Mouse (Mus musculus) neural tube, embryonic 15.5 days (tissue): ENCODE measurements around the gene Hspa12a. TPM values are rescaled to one million over a fixed set of nuclear protein-coding genes. Genes with fewer than 3 reads are reported as not detected.

Experiments
- ATAC-seq: fragments of 200-750 bp; cut with Nextera tagmentation; 2 replicates; pipeline ENCODE4 v1.8.0; 2017; ENCODE audit warnings: mild to moderate bottlenecking, moderate TSS enrichment, moderate library complexity; ENCODE audit not compliant: low FRiP score
- H3K27ac ChIP-seq: fragments of 300-500 bp; sonication (generic); replicated peaks from 2 replicates; pipeline ENCODE4 v1.5.1; 2015; ENCODE audit warnings: mild to moderate bottlenecking, inconsistent platforms
- H3K27me3 ChIP-seq: fragments of 300-500 bp; sonication (generic); replicated peaks from 2 replicates; pipeline ENCODE4 v1.6.1; 2015; ENCODE audit warnings: inconsistent platforms
- H3K36me3 ChIP-seq: fragments of 300-500 bp; sonication (generic); 2 replicates; pipeline ENCODE4 v1.6.1; 2015; ENCODE audit warnings: inconsistent platforms
- H3K4me1 ChIP-seq: fragments of 300-500 bp; sonication (generic); 2 replicates; pipeline ENCODE4 v1.6.1; 2015; ENCODE audit warnings: inconsistent platforms
- H3K4me2 ChIP-seq: fragments of 300-500 bp; sonication (generic); 2 replicates; pipeline ENCODE4 v1.6.1; 2015; ENCODE audit warnings: inconsistent platforms, mild to moderate bottlenecking, moderate library complexity
- H3K4me3 ChIP-seq: fragments of 300-500 bp; sonication (generic); replicated peaks from 2 replicates; pipeline ENCODE4 v1.5.1; 2015; ENCODE audit warnings: mild to moderate bottlenecking, inconsistent platforms
- H3K9ac ChIP-seq: fragments of 300-500 bp; sonication (generic); replicated peaks from 2 replicates; pipeline ENCODE4 v1.6.1; 2015; ENCODE audit warnings: mild to moderate bottlenecking, inconsistent platforms
- H3K9me3 ChIP-seq: fragments of 300-500 bp; sonication (generic); replicated peaks from 2 replicates; pipeline ENCODE4 v1.6.1; 2016; ENCODE audit warnings: inconsistent platforms
- WGBS: fragments of 180-500 bp; shearing (Covaris S2); methylation state at CpG from one replicate; pipeline ENCODE4 v1.1.7; 2015; ENCODE audit warnings: mixed read lengths; 5-methylcytosine and 5-hydroxymethylcytosine counted together
- polyA plus RNA-seq: library from polyadenylated mRNA; unstranded; fragments of >200 nt; fragmentation: Nextera tagmentation; extraction: Ambion mirVana; gene quantifications from 2 replicates; pipeline ENCODE4 v1.2.1, GENCODE M21; 2015

Gene Hspa12a
- polyA plus RNA-seq, 1 experiment from 2014 or later, result 72.7 TPM

GRCm38 (mm10) chr19:58815179-58815922 is 128.1 kb downstream of the Hspa12a start:
- H3K9me3 ChIP-seq, result no peaks in the 10 kb centered on the region
- H3K27me3 ChIP-seq, result no peaks in the 10 kb centered on the region
- ATAC-seq, result no peak
- no peaks in the 10 kb centered on the region for H3K4me1 ChIP-seq
- peaks cover 15% of the 10 kb centered on the region for H3K36me3 ChIP-seq
- H3K4me2 ChIP-seq, result no peak overlapping the region
- no peak overlapping the region for H3K27ac ChIP-seq
- WGBS, result 79% methylated on average over 13 of the region's 13 CpGs
- no peak overlapping the region for H3K9ac ChIP-seq
- no peak overlapping the region for H3K4me3 ChIP-seq

GRCm38 (mm10) chr19:58810536-58810935 is 132.9 kb downstream of the Hspa12a start:
- no peak overlapping the region for H3K27ac ChIP-seq
- H3K27me3 ChIP-seq, result no peaks in the 10 kb centered on the region
- H3K9ac ChIP-seq, result no peak overlapping the region
- WGBS, result 79% methylated on average over 5 of the region's 5 CpGs
- peaks cover 4% of the 10 kb centered on the region; the same call in 1 of the 2 replicates for H3K36me3 ChIP-seq
- H3K4me1 ChIP-seq, result peaks cover 11% of the 10 kb centered on the region; the same call in 1 of the 2 replicates
- no peak overlapping the region for H3K4me2 ChIP-seq
- H3K4me3 ChIP-seq, result no peak overlapping the region
- H3K9me3 ChIP-seq, result no peaks in the 10 kb centered on the region
- no peak for ATAC-seq

- H3K9ac ChIP-seq, result no peak overlapping the region
- no peaks in the 10 kb centered on the region for H3K27me3 ChIP-seq
- H3K9me3 ChIP-seq, result no peaks in the 10 kb centered on the region
- peaks cover 12% of the 10 kb centered on the region; the same call in 1 of the 2 replicates for H3K36me3 ChIP-seq
- H3K4me3 ChIP-seq, result no peak overlapping the region
- H3K4me2 ChIP-seq, result no peak overlapping the region
- H3K27ac ChIP-seq, result no peak overlapping the region
- 84% methylated on average over 6 of the region's 6 CpGs for WGBS
- H3K4me1 ChIP-seq, result peaks cover 11% of the 10 kb centered on the region; the same call in 1 of the 2 replicates
- no peak for ATAC-seq
These were observed 134.6 kb downstream of the Hspa12a start for GRCm38 (mm10) chr19:58808864-58809263.

DNA sequence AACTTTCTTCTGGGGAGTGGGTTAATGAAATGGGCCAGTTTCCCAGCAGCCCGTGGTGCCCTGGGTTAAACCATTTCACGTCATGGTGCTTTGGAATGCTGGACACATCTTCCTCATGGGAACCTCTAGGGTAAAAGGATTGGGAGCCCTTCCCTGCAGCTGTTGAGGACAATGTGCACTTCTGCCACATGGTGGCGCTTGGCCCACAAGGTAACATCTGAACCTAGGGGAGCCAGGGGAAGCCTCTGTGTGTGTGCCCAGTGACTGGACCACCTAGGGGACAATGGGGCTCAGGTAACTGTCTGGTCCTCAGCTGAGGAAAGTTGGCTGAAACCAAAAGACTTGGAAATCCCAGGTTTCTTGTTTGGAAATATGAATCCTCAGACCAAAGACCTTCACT is 137.1 kb downstream of the Hspa12a start:
- no peaks in the 10 kb centered on the region for H3K27me3 ChIP-seq
- peaks cover 11% of the 10 kb centered on the region; the same call in 1 of the 2 replicates for H3K4me1 ChIP-seq
- H3K36me3 ChIP-seq, result peaks cover 26% of the 10 kb centered on the region
- H3K27ac ChIP-seq, result no peak overlapping the region
- H3K4me3 ChIP-seq, result no peak overlapping the region
- WGBS, result 7% methylated on average over 3 of the region's 3 CpGs
- no peak overlapping the region for H3K4me2 ChIP-seq
- H3K9me3 ChIP-seq, result no peaks in the 10 kb centered on the region
- no peak overlapping the region for H3K9ac ChIP-seq
- ATAC-seq, result peak; percentile 74; the same call in 1 of the 2 replicates

GRCm38 (mm10) chr19:58805191-58805779 is 138.2 kb downstream of the Hspa12a start:
- no peak overlapping the region for H3K9ac ChIP-seq
- no peak for ATAC-seq
- 78% methylated on average over 9 of the region's 9 CpGs for WGBS

DNA sequence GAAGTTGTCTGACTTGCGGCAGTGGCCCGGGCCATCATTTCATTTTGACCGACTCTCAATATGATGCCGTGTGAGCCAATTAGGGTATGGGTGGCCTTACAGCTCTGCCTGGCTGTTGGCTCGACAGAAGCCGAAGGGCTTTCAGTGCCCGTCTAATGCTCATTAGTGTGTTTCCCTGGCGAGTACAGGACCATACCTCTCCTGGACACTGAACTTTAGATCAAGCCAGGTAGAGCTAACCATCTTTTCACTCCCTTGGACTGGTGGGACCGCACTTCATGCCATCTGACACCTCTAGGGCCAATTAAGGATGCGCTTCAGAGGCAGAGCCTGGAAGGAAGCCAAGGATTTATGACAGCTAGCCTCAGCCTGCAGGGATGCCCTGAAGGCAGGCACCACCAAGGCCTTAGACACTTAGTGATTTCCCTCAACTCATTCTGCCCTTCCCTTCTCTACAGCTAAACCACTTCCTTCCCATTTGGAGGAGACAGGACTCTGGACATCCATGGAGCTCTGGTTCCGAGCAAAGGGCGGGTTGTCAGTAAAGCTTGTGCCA is 148.3 kb downstream of the Hspa12a start:
- WGBS, result 58% methylated on average over 12 of the region's 12 CpGs
- Histone ChIP-seq H3K27ac (no peak overlapping the region), H3K9me3 (no peaks in the 10 kb centered on the region), H3K27me3 (no peaks in the 10 kb centered on the region), H3K36me3 (peaks cover 27% of the 10 kb centered on the region), H3K4me1 (0 out of 2 replicates have a peak, but pooled peaks cover 4% of the 10 kb centered on the region), H3K9ac (no peak overlapping the region), H3K4me3 (no peak overlapping the region), H3K4me2 (no peak overlapping the region)
- ATAC-seq, result no peak

More at GRCm38 (mm10) chr19:58805191-58805779, 138.2 kb downstream of the Hspa12a start:
- no peaks in the 10 kb centered on the region for H3K27me3 ChIP-seq
- no peak overlapping the region for H3K27ac ChIP-seq
- no peak overlapping the region for H3K4me3 ChIP-seq
- H3K4me2 ChIP-seq, result no peak overlapping the region
- H3K9me3 ChIP-seq, result no peaks in the 10 kb centered on the region
- H3K4me1 ChIP-seq, result peaks cover 11% of the 10 kb centered on the region; the same call in 1 of the 2 replicates
- H3K36me3 ChIP-seq, result peaks cover 35% of the 10 kb centered on the region

DNA sequence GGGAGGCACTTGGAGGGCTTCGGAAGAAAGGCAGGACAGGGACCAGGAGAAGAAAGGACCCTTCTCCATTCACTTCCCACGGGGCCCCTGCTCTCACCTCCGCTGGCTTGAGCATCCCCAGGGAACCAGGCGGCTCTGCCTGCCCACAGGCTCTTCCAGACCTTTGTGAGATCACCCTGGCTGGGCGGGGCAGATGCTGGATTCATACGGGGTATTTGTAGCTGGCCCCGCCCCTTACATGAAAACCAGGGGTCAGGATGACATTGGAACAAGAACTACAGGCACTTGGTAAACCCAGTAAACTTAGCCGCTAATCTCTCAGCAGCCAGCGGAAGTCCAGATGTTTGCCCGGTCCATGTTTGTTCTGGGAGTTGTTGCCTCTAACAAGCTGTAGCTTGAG is 149.2 kb downstream of the Hspa12a start, which contains the start of gene 1700019N19Rik:
1700019N19Rik (minus strand) TSS at position 178 of the 400 bp plus-strand sequence.
- H3K36me3 ChIP-seq, result peaks cover 18% of the 10 kb centered on the region
- H3K4me2 ChIP-seq, result no peak within 1 kb of the TSS
- no peaks in the 10 kb centered on the region for H3K27me3 ChIP-seq
- peaks cover 6% of the 10 kb centered on the region for H3K4me1 ChIP-seq
- H3K4me3 ChIP-seq, result no peak within 1 kb of the TSS
- no peak for ATAC-seq
- 54% methylated on average over 10 of the region's 10 CpGs for WGBS
- no peaks in the 10 kb centered on the region for H3K9me3 ChIP-seq
- no peak within 1 kb of the TSS for H3K27ac ChIP-seq
- H3K9ac ChIP-seq, result no peak within 1 kb of the TSS

DNA sequence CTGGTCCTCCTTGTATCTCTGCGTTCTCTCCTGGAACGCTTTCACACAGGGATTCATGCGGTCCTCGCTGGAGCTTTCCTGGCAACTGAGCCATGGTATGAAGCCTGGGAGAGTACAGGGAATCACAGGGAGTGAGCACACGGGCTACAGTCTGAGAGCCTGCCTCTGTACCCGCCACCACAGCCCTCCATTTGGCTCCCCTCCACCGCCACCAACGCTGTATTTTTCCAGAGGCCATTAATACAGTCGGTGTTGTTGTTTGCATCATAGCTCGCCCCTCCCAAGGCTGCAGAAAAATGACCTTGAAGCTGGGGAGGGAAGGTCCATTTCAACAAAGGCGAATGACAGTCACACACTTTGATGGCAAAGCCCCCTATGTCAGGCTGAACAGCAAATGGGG is 154.3 kb downstream of the Hspa12a start:
- no peak overlapping the region for H3K4me2 ChIP-seq
- 51% methylated on average over 11 of the region's 11 CpGs for WGBS
- H3K36me3 ChIP-seq, result no peaks in the 10 kb centered on the region
- no peaks in the 10 kb centered on the region for H3K9me3 ChIP-seq
- peaks cover 13% of the 10 kb centered on the region for H3K4me1 ChIP-seq
- H3K9ac ChIP-seq, result no peak overlapping the region
- H3K4me3 ChIP-seq, result no peak overlapping the region
- H3K27ac ChIP-seq, result 0 out of 2 replicates have a peak overlapping the region, but pooled peaks have one; percentile 10
- peak; percentile 69; the same call in 1 of the 2 replicates for ATAC-seq
- H3K27me3 ChIP-seq, result no peaks in the 10 kb centered on the region

GRCm38 (mm10) chr19:58783938-58784337 is 159.5 kb downstream of the Hspa12a start:
- no peak overlapping the region for H3K4me2 ChIP-seq
- 24% methylated on average over 7 of the region's 7 CpGs for WGBS
- H3K27me3 ChIP-seq, result no peaks in the 10 kb centered on the region
- no peaks in the 10 kb centered on the region for H3K36me3 ChIP-seq
- no peak; the same call in 1 of the 2 replicates for ATAC-seq
- H3K9ac ChIP-seq, result no peak overlapping the region
- no peak overlapping the region for H3K27ac ChIP-seq
- peaks cover 21% of the 10 kb centered on the region for H3K4me1 ChIP-seq
- H3K4me3 ChIP-seq, result no peak overlapping the region
- H3K9me3 ChIP-seq, result no peaks in the 10 kb centered on the region

- Histone ChIP-seq H3K9ac (no peak overlapping the region), H3K36me3 (no peaks in the 10 kb centered on the region), H3K4me1 (peaks cover 14% of the 10 kb centered on the region; the same call in 1 of the 2 replicates), H3K9me3 (no peaks in the 10 kb centered on the region), H3K4me2 (no peak overlapping the region), H3K27me3 (no peaks in the 10 kb centered on the region), H3K27ac (peak overlapping the region; percentile 54; the same call in 1 of the 2 replicates), H3K4me3 (no peak overlapping the region)
- 30% methylated on average over 4 of the region's 4 CpGs for WGBS
- ATAC-seq, result no peak
These were observed 161.9 kb downstream of the Hspa12a start for GRCm38 (mm10) chr19:58781566-58781965.

DNA sequence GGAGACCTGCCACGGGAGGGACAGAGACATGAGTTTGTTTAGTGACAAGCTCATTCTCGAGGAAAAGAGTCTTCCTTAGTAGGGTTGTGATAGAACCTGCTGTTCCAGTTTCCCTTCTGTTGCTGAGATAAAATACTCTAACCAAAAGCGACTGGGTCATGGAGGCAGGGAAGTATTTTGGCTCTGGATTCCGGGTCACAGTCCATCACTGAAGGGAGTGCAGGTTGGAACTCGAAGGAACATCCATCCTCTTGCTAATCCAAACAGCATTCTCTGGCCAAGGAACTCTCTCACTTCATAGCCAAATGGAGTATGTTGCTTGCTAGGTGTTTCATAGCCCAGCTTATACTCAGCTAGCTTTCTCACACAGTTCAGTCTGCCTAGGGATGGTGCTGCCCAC is 167.0 kb downstream of the Hspa12a start:
- no peaks in the 10 kb centered on the region for H3K36me3 ChIP-seq
- H3K27me3 ChIP-seq, result no peaks in the 10 kb centered on the region
- no peak overlapping the region for H3K9ac ChIP-seq
- H3K9me3 ChIP-seq, result no peaks in the 10 kb centered on the region
- H3K4me1 ChIP-seq, result 0 out of 2 replicates have a peak, but pooled peaks cover 6% of the 10 kb centered on the region
- 76% methylated on average over 5 of the region's 5 CpGs for WGBS
- H3K4me3 ChIP-seq, result no peak overlapping the region
- H3K4me2 ChIP-seq, result no peak overlapping the region
- H3K27ac ChIP-seq, result no peak overlapping the region
- no peak for ATAC-seq
